Mouse (Mus musculus): ENCODE results near the gene Ddx20. TPM values are rescaled to one million over a fixed set of nuclear protein-coding genes. Genes with fewer than 3 reads are reported as not detected.

The Ddx20 gene
- polyA plus RNA-seq (2011; ENCODE audit: insufficient read length, low read depth, missing spikeins), result 15.6 and 19.6 TPM in 2 replicates

GRCm38 (mm10) chr3:105687324-105688060, at the start of gene Ddx20:
TSS of gene Ddx20 (minus strand) at chr3:105687574.
- Histone ChIP-seq H3K4me1 (ENCODE audit: control insufficient read depth, insufficient read depth, low read length) (no peaks in the 10 kb centered on the region), H3K27ac (ENCODE audit: insufficient read depth, low read length) (peak within 1 kb of the TSS; percentile 11; the same call in 1 of the 2 replicates), H3K4me3 (ENCODE audit: insufficient read depth, low read length) (peak within 1 kb of the TSS; percentile 99)
- peak; percentile 68 for TF ChIP-seq POLR2A (IDR thresholded peaks at IDR 0.05; ENCODE audit: low read depth, low read length)
- peak; percentile 72 for TF ChIP-seq CTCF (IDR thresholded peaks at IDR 0.05; ENCODE audit: borderline replicate concordance, insufficient read depth, low read length)

- Histone ChIP-seq H3K4me1 (ENCODE audit: control insufficient read depth, insufficient read depth, low read length) (peaks cover 3% of the 10 kb centered on the region), H3K4me3 (ENCODE audit: insufficient read depth, low read length) (no peak overlapping the region), H3K27ac (ENCODE audit: insufficient read depth, low read length) (no peak overlapping the region)
- TF ChIP-seq POLR2A (IDR thresholded peaks at IDR 0.05; ENCODE audit: low read depth, low read length) (no peak), CTCF (IDR thresholded peaks at IDR 0.05; ENCODE audit: borderline replicate concordance, insufficient read depth, low read length) (no peak)
These were observed 49.7 kb upstream of the Ddx20 start for GRCm38 (mm10) chr3:105737070-105737469.

- TF ChIP-seq CTCF (IDR thresholded peaks at IDR 0.05; ENCODE audit: borderline replicate concordance, insufficient read depth, low read length) (no peak), POLR2A (IDR thresholded peaks at IDR 0.05; ENCODE audit: low read depth, low read length) (no peak)
- Histone ChIP-seq H3K27ac (ENCODE audit: insufficient read depth, low read length) (no peak overlapping the region), H3K4me1 (ENCODE audit: control insufficient read depth, insufficient read depth, low read length) (peaks cover 3% of the 10 kb centered on the region), H3K4me3 (ENCODE audit: insufficient read depth, low read length) (no peak overlapping the region)
These were observed 48.8 kb upstream of the Ddx20 start for GRCm38 (mm10) chr3:105736148-105736547.

GRCm38 (mm10) chr3:105735285-105735684, 47.9 kb upstream of the Ddx20 start:
- no peak for TF ChIP-seq CTCF (IDR thresholded peaks at IDR 0.05; ENCODE audit: borderline replicate concordance, insufficient read depth, low read length)
- TF ChIP-seq POLR2A (IDR thresholded peaks at IDR 0.05; ENCODE audit: low read depth, low read length), result no peak
- no peak overlapping the region for H3K27ac ChIP-seq (ENCODE audit: insufficient read depth, low read length)
- H3K4me1 ChIP-seq (ENCODE audit: control insufficient read depth, insufficient read depth, low read length), result peaks cover 3% of the 10 kb centered on the region
- H3K4me3 ChIP-seq (ENCODE audit: insufficient read depth, low read length), result no peak overlapping the region

GRCm38 (mm10) chr3:105733538-105733937, 46.2 kb upstream of the Ddx20 start:
- Histone ChIP-seq H3K4me3 (ENCODE audit: insufficient read depth, low read length) (no peak overlapping the region), H3K4me1 (ENCODE audit: control insufficient read depth, insufficient read depth, low read length) (peaks cover 3% of the 10 kb centered on the region), H3K27ac (ENCODE audit: insufficient read depth, low read length) (no peak overlapping the region)
- no peak for TF ChIP-seq CTCF (IDR thresholded peaks at IDR 0.05; ENCODE audit: borderline replicate concordance, insufficient read depth, low read length)
- no peak for TF ChIP-seq POLR2A (IDR thresholded peaks at IDR 0.05; ENCODE audit: low read depth, low read length)

GRCm38 (mm10) chr3:105732360-105732759, 45.0 kb upstream of the Ddx20 start:
- Histone ChIP-seq H3K27ac (ENCODE audit: insufficient read depth, low read length) (no peak overlapping the region), H3K4me1 (ENCODE audit: control insufficient read depth, insufficient read depth, low read length) (peaks cover 3% of the 10 kb centered on the region), H3K4me3 (ENCODE audit: insufficient read depth, low read length) (no peak overlapping the region)
- TF ChIP-seq CTCF (IDR thresholded peaks at IDR 0.05; ENCODE audit: borderline replicate concordance, insufficient read depth, low read length) (no peak), POLR2A (IDR thresholded peaks at IDR 0.05; ENCODE audit: low read depth, low read length) (no peak)

- Histone ChIP-seq H3K4me1 (ENCODE audit: control insufficient read depth, insufficient read depth, low read length) (no peaks in the 10 kb centered on the region), H3K4me3 (ENCODE audit: insufficient read depth, low read length) (no peak overlapping the region), H3K27ac (ENCODE audit: insufficient read depth, low read length) (no peak overlapping the region)
- TF ChIP-seq CTCF (IDR thresholded peaks at IDR 0.05; ENCODE audit: borderline replicate concordance, insufficient read depth, low read length) (no peak), POLR2A (IDR thresholded peaks at IDR 0.05; ENCODE audit: low read depth, low read length) (no peak)
These were observed 38.7 kb upstream of the Ddx20 start for GRCm38 (mm10) chr3:105726037-105726436.

- TF ChIP-seq POLR2A (IDR thresholded peaks at IDR 0.05; ENCODE audit: low read depth, low read length), result 0 out of 2 replicates have a peak, but pooled peaks have one; percentile 15
- TF ChIP-seq CTCF (IDR thresholded peaks at IDR 0.05; ENCODE audit: borderline replicate concordance, insufficient read depth, low read length), result no peak
- no peaks in the 10 kb centered on the region for H3K4me1 ChIP-seq (ENCODE audit: control insufficient read depth, insufficient read depth, low read length)
- H3K27ac ChIP-seq (ENCODE audit: insufficient read depth, low read length), result no peak overlapping the region
- no peak overlapping the region for H3K4me3 ChIP-seq (ENCODE audit: insufficient read depth, low read length)
These were observed 35.1 kb upstream of the Ddx20 start for GRCm38 (mm10) chr3:105722510-105722909.

- H3K4me1 ChIP-seq (ENCODE audit: control insufficient read depth, insufficient read depth, low read length), result no peaks in the 10 kb centered on the region
- TF ChIP-seq CTCF (IDR thresholded peaks at IDR 0.05; ENCODE audit: borderline replicate concordance, insufficient read depth, low read length) (no peak), POLR2A (IDR thresholded peaks at IDR 0.05; ENCODE audit: low read depth, low read length) (0 out of 2 replicates have a peak, but pooled peaks have one; percentile 9)
- H3K27ac ChIP-seq (ENCODE audit: insufficient read depth, low read length), result no peak overlapping the region
- H3K4me3 ChIP-seq (ENCODE audit: insufficient read depth, low read length), result no peak overlapping the region
These were observed 34.4 kb upstream of the Ddx20 start for GRCm38 (mm10) chr3:105721681-105722201.

- Histone ChIP-seq H3K27ac (ENCODE audit: insufficient read depth, low read length) (no peak overlapping the region), H3K4me1 (ENCODE audit: control insufficient read depth, insufficient read depth, low read length) (no peaks in the 10 kb centered on the region), H3K4me3 (ENCODE audit: insufficient read depth, low read length) (no peak overlapping the region)
- TF ChIP-seq CTCF (IDR thresholded peaks at IDR 0.05; ENCODE audit: borderline replicate concordance, insufficient read depth, low read length) (no peak), POLR2A (IDR thresholded peaks at IDR 0.05; ENCODE audit: low read depth, low read length) (no peak; the same call in 1 of the 2 replicates)
These were observed 33.1 kb upstream of the Ddx20 start for GRCm38 (mm10) chr3:105720514-105720913.
